Mouse (Mus musculus) forebrain, embryonic 12.5 days (tissue): Measurements from ENCODE around the gene Abcb8. TPM values are rescaled to one million over a fixed set of nuclear protein-coding genes. Genes with fewer than 3 reads are reported as not detected.
A peak's percentile ranks its signal among the peaks of the same experiment; 100 is the strongest.

Experiments used
- ATAC-seq: fragments of 200-750 bp; cut with Nextera tagmentation; 2 replicates; pipeline ENCODE4 v1.8.0; 2017; ENCODE audit warnings: moderate TSS enrichment; ENCODE audit not compliant: low FRiP score
- H3K27ac ChIP-seq: fragments of 300-500 bp; sonication (generic); 2 replicates; pipeline ENCODE4 v1.5.1; 2016; ENCODE audit warnings: mild to moderate bottlenecking
- H3K27me3 ChIP-seq: fragments of 300-500 bp; sonication (generic); 2 replicates; pipeline ENCODE4 v1.6.1; 2016; ENCODE audit warnings: mild to moderate bottlenecking
- H3K36me3 ChIP-seq: fragments of 300-500 bp; sonication (generic); replicated peaks from 2 replicates; pipeline ENCODE4 v1.6.1; 2016; ENCODE audit warnings: mild to moderate bottlenecking
- H3K4me1 ChIP-seq: fragments of 300-500 bp; sonication (generic); 2 replicates; pipeline ENCODE4 v1.6.1; 2016
- H3K4me2 ChIP-seq: fragments of 300-500 bp; sonication (generic); 2 replicates; pipeline ENCODE4 v1.6.1; 2016; ENCODE audit warnings: mild to moderate bottlenecking, moderate library complexity
- H3K4me3 ChIP-seq: fragments of 300-500 bp; sonication (generic); replicated peaks from 2 replicates; pipeline ENCODE4 v1.5.1; 2016; ENCODE audit warnings: mild to moderate bottlenecking
- H3K9ac ChIP-seq: fragments of 300-500 bp; sonication (generic); 2 replicates; pipeline ENCODE4 v1.6.1; 2016; ENCODE audit warnings: mild to moderate bottlenecking
- H3K9me3 ChIP-seq: fragments of 300-500 bp; sonication (generic); 2 replicates; pipeline ENCODE4 v1.6.1; 2016
- WGBS: fragments of 180-500 bp; shearing (Covaris S2); methylation state at CpG from one replicate; pipeline ENCODE4 v1.1.7; 2016; 5-methylcytosine and 5-hydroxymethylcytosine counted together
- polyA plus RNA-seq: library from polyadenylated mRNA; unstranded; fragments of >200 nt; fragmentation: Nextera tagmentation; extraction: Ambion mirVana; gene quantifications from 2 replicates; pipeline ENCODE4 v1.2.1, GENCODE M21; 2016

Abcb8 gene
- polyA plus RNA-seq, 1 experiment from 2014 or later: 47.4 TPM

DNA sequence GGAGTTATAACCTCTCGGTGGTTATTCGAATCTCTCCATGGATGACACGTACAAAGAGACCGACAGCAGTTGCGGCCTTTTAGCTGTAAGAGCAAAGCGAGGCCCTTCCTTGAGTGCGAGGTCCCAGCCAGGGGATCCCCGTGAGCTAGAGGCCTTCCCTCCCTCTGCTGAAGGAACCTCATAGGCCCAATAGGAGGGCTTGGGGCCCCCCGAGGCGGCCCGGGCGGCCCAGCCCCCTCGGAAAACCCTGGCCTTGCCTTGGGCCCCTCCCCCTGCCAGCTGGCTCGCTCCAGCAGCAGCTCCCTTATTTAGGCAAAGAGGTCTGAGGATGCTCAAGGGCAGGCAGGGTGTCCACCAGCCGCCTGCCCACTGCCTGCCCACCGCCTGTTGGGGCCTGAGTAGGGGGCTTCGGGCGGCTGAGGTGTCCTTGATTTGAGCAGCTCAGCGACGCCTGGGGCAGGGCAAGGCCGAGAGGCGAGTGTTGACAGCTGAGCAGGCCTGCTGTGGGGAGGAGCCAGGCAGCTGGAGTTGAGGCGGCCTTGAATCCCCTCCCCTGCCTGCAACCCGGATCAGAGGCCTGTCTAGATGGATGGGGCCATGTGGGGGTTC lies 41.1 kb upstream of the Abcb8 start:
- no peaks in the 10 kb centered on the region for H3K9me3 ChIP-seq
- H3K4me2 ChIP-seq: peak overlapping the region; percentile 98
- peaks cover 63% of the 10 kb centered on the region for H3K4me1 ChIP-seq
- peaks cover 54% of the 10 kb centered on the region for H3K27me3 ChIP-seq
- peak overlapping the region; percentile 77 for H3K4me3 ChIP-seq
- H3K9ac ChIP-seq: peak overlapping the region; percentile 89
- H3K27ac ChIP-seq: peak overlapping the region; percentile 96
- peak; percentile 50 for ATAC-seq
- 2% methylated on average over 24 of the region's 24 CpGs for WGBS
- no peaks in the 10 kb centered on the region for H3K36me3 ChIP-seq

DNA sequence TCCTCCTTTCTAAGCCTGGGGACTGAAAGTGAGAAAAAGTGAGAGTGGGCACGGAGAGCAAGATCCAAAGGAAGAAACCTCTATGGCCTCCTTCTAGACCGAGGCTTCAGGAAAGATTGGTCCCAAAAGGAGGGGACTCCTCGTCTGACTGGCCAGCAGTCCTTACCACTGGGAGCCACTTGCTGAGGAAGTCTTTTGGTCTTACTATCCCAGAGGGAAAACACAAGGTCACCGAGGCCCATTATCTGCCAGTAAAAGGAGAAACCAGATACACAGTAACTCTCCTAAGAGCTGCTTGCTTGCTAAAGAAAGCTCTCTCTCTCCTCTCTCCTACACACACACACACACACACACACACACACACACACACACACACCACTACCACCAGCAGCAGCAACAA lies 40.1 kb upstream of the Abcb8 start:
- H3K4me1 ChIP-seq: peaks cover 54% of the 10 kb centered on the region
- peak overlapping the region; percentile 96 for H3K27ac ChIP-seq
- H3K9me3 ChIP-seq: no peaks in the 10 kb centered on the region
- ATAC-seq: no peak
- no peak overlapping the region for H3K4me3 ChIP-seq
- no peak overlapping the region for H3K9ac ChIP-seq
- no peak overlapping the region for H3K4me2 ChIP-seq
- no peaks in the 10 kb centered on the region for H3K36me3 ChIP-seq
- H3K27me3 ChIP-seq: peaks cover 49% of the 10 kb centered on the region
- WGBS: 33% methylated on average over 4 of the region's 4 CpGs

DNA sequence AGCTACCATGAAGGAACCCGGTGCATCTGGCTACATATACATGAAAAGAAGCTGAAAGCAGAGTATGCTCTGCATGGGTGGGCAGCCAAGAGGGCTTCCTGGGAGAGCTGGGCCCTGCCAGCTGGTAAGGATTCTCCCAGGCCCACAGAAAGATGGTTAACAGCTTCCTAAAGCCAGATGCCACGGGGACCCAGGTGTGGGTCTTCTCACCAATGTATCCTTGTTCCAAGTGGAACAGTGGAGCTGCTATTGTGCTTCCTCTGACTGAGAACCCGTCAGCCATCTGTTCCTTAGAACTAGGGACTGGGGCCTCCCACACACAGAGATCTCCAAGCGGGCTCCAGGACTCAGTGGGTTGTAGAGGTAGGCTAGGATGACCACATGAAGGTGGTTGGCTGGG lies 36.7 kb upstream of the Abcb8 start:
- H3K27me3 ChIP-seq: peaks cover 22% of the 10 kb centered on the region
- H3K9ac ChIP-seq: no peak overlapping the region
- no peak for ATAC-seq
- H3K4me2 ChIP-seq: no peak overlapping the region
- WGBS: 56% methylated on average over 4 of the region's 4 CpGs
- no peaks in the 10 kb centered on the region for H3K36me3 ChIP-seq
- H3K27ac ChIP-seq: no peak overlapping the region
- no peak overlapping the region for H3K4me3 ChIP-seq
- no peaks in the 10 kb centered on the region for H3K9me3 ChIP-seq
- peaks cover 31% of the 10 kb centered on the region for H3K4me1 ChIP-seq

DNA sequence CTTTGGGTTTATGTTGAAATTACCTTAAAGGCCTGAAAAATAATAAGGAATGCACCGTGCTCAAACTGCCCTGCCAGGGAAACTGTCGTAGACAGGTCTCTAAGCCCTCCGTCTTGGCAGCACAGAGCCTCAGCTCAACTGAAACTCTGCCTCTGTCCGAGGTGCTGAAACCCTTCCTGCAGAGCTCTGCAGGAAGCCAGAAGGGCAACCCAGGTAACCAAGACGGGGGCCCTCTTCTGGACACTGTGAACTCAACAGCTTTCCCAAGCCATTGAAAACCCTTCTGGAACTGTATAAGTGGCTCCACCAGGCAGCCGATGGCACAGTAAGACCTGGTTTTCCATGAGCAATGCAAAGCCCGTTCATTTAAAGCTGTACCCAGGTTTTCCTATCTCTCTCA lies 36.0 kb upstream of the Abcb8 start:
- no peak overlapping the region for H3K27ac ChIP-seq
- H3K4me2 ChIP-seq: no peak overlapping the region
- H3K36me3 ChIP-seq: no peaks in the 10 kb centered on the region
- H3K27me3 ChIP-seq: peaks cover 20% of the 10 kb centered on the region
- H3K4me1 ChIP-seq: peaks cover 24% of the 10 kb centered on the region
- 13% methylated on average over 7 of the region's 7 CpGs for WGBS
- ATAC-seq: no peak
- H3K9ac ChIP-seq: no peak overlapping the region
- no peaks in the 10 kb centered on the region for H3K9me3 ChIP-seq
- no peak overlapping the region for H3K4me3 ChIP-seq

DNA sequence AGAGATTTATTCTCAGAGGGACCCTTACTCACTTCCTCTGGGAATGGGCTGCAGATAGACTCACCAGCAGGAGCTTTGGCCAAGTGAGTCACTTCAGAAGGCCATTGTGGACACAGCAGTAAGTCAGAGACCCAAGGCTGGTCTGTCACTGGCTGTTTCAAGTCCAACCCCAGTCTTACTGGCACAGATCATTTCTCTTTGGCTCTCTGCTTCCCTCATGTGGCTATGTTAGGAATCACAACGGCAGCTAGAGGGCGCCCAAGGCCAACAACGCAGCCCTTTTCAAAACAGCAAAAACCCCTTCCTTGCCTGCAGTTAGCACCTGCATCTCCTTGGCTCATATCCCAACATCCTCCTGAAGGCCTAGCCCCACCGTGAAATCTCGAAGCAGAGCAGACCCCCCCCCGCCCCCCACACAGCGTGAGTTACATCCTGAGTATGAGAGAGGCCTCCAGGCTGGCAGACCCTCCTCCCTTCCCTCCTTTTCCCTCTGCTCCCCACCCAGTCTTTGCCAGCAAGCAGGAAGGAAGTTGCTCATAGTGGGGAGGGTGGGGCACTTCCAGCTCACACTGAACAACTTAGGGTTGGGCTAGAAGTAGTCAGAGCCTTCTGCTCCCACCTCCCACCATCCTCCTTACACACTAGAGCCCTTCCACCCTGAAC lies 32.5 kb upstream of the Abcb8 start:
- Histone ChIP-seq H3K4me3 (no peak overlapping the region), H3K4me2 (no peak overlapping the region), H3K36me3 (no peaks in the 10 kb centered on the region), H3K9ac (no peak overlapping the region), H3K4me1 (peaks cover 8% of the 10 kb centered on the region), H3K9me3 (no peaks in the 10 kb centered on the region), H3K27me3 (no peaks in the 10 kb centered on the region; the same call in 1 of the 2 replicates), H3K27ac (no peak overlapping the region)
- WGBS: 3% methylated on average over 7 of the region's 7 CpGs
- ATAC-seq: peak; percentile 71

DNA sequence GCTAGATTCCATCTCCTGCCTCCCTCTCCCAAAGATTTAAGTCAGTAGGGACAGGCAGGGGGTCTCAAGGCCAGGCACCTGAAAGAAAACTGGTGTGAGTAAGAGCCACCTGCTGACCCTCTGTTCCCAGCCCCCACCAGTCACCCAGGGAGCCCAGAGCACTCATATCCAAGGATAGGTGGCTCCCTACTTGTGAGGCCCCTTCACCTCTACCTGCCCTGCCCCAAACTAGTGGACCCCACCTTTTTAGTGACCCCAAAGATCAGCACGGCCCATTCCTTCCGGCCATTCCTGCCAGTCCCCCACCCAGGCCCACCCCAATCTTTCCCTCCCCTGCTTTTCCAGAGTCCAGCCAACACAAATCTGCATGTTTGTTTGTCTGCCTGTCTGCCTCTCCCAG lies 30.0 kb upstream of the Abcb8 start:
- Histone ChIP-seq H3K27me3 (peaks cover 2% of the 10 kb centered on the region; the same call in 1 of the 2 replicates), H3K9me3 (no peaks in the 10 kb centered on the region), H3K4me1 (peaks cover 8% of the 10 kb centered on the region), H3K27ac (no peak overlapping the region), H3K9ac (no peak overlapping the region), H3K36me3 (no peaks in the 10 kb centered on the region), H3K4me3 (no peak overlapping the region), H3K4me2 (no peak overlapping the region)
- no peak for ATAC-seq
- 86% methylated on average over 2 of the region's 2 CpGs for WGBS

DNA sequence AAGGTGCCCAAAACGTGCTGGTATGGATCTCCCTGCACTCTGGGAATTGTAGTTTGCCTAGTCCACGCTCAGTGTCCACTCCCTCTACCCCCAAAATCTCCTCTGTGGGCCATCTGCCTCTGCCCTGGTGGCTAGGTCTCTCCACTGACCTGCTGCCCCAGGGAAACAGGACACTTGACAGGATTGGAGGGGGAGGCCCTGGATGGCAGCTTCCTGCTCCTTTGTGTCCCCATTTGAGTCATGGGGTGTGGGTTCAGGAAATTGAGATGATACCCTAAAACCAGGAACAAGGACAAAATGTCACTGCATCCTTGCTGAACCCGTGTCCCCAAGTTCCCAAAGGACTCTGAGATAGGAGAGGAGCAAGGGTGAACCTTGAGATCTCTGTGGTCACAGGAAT lies 29.4 kb upstream of the Abcb8 start:
- Histone ChIP-seq H3K9me3 (no peaks in the 10 kb centered on the region), H3K4me1 (peaks cover 8% of the 10 kb centered on the region), H3K27ac (no peak overlapping the region), H3K4me2 (no peak overlapping the region), H3K9ac (no peak overlapping the region), H3K36me3 (no peaks in the 10 kb centered on the region), H3K27me3 (0 out of 2 replicates have a peak, but pooled peaks cover 2% of the 10 kb centered on the region), H3K4me3 (no peak overlapping the region)
- ATAC-seq: no peak
- 57% methylated on average over 3 of the region's 3 CpGs for WGBS

DNA sequence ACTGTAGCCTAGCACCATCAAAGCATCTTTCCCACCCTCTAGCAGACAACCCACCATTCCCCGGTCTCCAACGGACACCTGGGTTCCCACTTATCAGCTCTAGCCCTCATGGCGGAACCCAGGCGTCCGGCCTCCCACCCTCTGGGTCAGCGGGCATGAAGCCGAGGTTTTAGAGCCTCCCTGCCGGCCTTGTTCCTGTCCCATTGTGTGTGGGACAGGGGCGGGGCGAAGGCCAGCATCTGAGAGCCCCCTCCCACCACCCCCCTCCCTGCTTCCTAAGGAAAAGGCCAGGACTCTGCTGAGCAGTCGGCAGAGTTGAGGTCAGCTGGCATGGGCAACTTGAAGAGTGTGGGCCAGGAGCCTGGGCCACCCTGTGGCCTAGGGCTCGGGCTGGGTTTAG lies 29.0 kb upstream of the Abcb8 start, which contains the start of gene Nos3:
Gene Nos3 (plus strand): TSS at position 303 of the 400 bp plus-strand sequence.
- no peak within 1 kb of the TSS for H3K4me3 ChIP-seq

DNA sequence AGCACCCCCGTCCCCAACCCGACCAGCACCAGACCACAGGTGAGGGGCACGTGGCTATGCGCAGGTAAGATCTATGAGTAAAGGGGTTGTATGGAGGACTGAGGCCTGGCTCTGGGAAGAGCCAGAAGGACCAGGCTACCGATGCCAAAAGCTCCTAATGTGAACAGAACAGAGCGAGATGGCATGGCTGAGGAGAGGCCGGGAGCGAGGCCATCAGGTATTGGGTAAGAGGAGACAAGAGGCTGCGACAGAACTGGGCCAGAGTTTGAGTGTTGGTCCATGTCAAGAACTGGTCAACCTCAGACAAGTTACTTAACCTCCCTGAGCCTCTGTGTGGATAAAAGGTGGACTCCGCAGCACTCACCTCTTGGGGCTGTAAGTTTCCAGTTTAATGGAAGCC lies 28.5 kb upstream of the Abcb8 start:
- Histone ChIP-seq H3K27me3 (0 out of 2 replicates have a peak, but pooled peaks cover 2% of the 10 kb centered on the region), H3K9me3 (no peaks in the 10 kb centered on the region), H3K4me2 (no peak overlapping the region), H3K4me1 (peaks cover 8% of the 10 kb centered on the region), H3K27ac (no peak overlapping the region), H3K36me3 (no peaks in the 10 kb centered on the region), H3K4me3 (no peak overlapping the region), H3K9ac (no peak overlapping the region)
- no peak for ATAC-seq
- 86% methylated on average over 10 of the region's 10 CpGs for WGBS

More for the DNA sequence above, 29.0 kb upstream of the Abcb8 start, which contains the start of gene Nos3:
- H3K9ac ChIP-seq: no peak within 1 kb of the TSS
- no peaks in the 10 kb centered on the region for H3K9me3 ChIP-seq
- H3K36me3 ChIP-seq: no peaks in the 10 kb centered on the region
- 0 out of 2 replicates have a peak, but pooled peaks cover 2% of the 10 kb centered on the region for H3K27me3 ChIP-seq
- H3K4me2 ChIP-seq: no peak within 1 kb of the TSS
- 34% methylated on average over 12 of the region's 12 CpGs for WGBS
- no peak for ATAC-seq
- H3K4me1 ChIP-seq: peaks cover 8% of the 10 kb centered on the region
- H3K27ac ChIP-seq: no peak within 1 kb of the TSS

DNA sequence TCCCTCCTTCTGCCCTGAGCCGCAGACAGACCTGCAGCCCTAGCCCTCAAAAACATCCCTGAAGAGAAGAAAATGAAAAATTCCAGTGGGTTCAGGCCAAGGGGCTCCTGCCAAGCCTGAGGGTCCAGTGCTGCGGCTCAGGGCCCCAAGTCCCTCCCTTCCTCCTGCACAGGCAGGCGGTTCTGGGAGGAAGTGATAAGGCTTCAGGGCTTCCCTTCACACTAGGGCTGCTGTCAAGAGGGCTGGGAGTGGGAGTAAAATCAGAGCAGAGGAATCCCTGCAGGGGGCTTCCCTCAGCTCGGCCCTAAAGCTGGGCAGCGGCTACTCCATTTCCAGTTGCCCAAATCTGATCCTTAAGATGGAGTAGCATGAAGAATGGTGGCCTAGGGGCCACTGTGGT lies 27.9 kb upstream of the Abcb8 start:
- H3K4me3 ChIP-seq: no peak overlapping the region
- 0 out of 2 replicates have a peak, but pooled peaks cover 2% of the 10 kb centered on the region for H3K27me3 ChIP-seq
- no peaks in the 10 kb centered on the region for H3K36me3 ChIP-seq
- H3K9me3 ChIP-seq: no peaks in the 10 kb centered on the region
- H3K4me2 ChIP-seq: no peak overlapping the region
- no peak overlapping the region for H3K9ac ChIP-seq
- ATAC-seq: no peak
- 50% methylated on average over 5 of the region's 5 CpGs for WGBS
- H3K4me1 ChIP-seq: peaks cover 8% of the 10 kb centered on the region
- H3K27ac ChIP-seq: no peak overlapping the region

DNA sequence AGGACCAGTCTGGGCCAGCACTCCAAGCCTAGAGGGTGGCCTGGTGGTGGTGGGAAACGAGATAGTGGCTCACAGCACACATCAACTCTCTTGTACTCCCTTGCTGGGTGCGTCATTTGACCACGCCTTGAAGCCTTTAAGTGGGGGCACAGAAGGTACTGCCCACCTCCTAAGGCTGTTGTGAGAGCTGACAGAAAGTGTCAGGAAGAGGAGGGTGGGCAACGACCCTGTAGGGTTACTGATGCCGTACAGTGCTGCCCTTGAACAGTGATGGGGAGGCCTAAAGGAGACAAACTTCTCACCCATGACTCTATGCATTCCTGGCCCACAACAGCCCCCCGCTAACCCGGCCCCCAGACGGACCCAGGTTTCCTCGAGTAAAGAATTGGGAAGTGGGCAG lies 27.0 kb upstream of the Abcb8 start:
- H3K27ac ChIP-seq: no peak overlapping the region
- no peak overlapping the region for H3K4me2 ChIP-seq
- H3K4me1 ChIP-seq: peaks cover 3% of the 10 kb centered on the region; the same call in 1 of the 2 replicates
- H3K36me3 ChIP-seq: no peaks in the 10 kb centered on the region
- 0 out of 2 replicates have a peak, but pooled peaks cover 2% of the 10 kb centered on the region for H3K27me3 ChIP-seq
- no peak for ATAC-seq
- WGBS: 88% methylated on average over 9 of the region's 9 CpGs
- H3K4me3 ChIP-seq: no peak overlapping the region
- no peaks in the 10 kb centered on the region for H3K9me3 ChIP-seq
- H3K9ac ChIP-seq: no peak overlapping the region

DNA sequence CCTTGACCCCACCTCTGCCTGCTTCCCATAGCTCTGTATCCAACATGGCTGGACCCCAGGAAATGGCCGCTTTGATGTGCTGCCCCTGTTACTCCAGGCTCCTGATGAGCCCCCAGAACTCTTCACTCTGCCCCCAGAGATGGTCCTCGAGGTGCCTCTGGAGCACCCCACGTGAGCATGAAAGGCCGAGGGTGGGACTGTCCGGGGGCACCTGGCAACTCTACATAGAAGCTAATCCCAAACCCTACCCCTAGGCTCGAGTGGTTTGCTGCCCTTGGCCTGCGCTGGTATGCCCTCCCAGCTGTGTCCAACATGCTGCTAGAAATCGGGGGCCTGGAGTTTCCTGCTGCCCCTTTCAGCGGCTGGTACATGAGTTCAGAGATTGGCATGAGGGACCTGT lies 23.7 kb upstream of the Abcb8 start:
- Histone ChIP-seq H3K36me3 (no peaks in the 10 kb centered on the region), H3K9me3 (no peaks in the 10 kb centered on the region), H3K4me3 (no peak overlapping the region), H3K27me3 (0 out of 2 replicates have a peak, but pooled peaks cover 2% of the 10 kb centered on the region), H3K9ac (no peak overlapping the region), H3K4me2 (no peak overlapping the region), H3K27ac (no peak overlapping the region), H3K4me1 (peaks cover 6% of the 10 kb centered on the region)
- no peak for ATAC-seq
- WGBS: 84% methylated on average over 9 of the region's 9 CpGs

DNA sequence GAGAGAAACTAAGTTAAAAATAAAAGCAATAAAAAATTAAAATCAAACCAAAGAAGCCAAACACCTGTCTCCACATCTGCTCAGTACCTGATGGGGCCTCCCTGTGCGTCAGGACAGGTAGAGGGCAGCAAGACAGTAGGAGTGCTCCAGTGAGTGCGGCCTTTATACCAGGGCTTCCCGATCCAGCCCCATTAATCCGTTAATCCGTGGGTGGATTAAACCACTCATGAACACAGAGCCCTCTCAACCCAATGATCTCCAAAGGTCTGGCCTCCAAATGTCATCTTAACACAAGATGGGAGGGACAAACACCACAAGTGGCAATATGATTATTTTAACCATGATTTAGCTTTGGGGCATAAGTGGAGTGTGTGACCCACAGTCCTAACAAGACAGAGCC lies 19.7 kb upstream of the Abcb8 start:
- H3K36me3 ChIP-seq: no peaks in the 10 kb centered on the region
- ATAC-seq: no peak
- H3K4me2 ChIP-seq: no peak overlapping the region
- no peaks in the 10 kb centered on the region for H3K9me3 ChIP-seq
- H3K4me1 ChIP-seq: peaks cover 6% of the 10 kb centered on the region
- no peak overlapping the region for H3K4me3 ChIP-seq
- no peak overlapping the region for H3K27ac ChIP-seq
- H3K9ac ChIP-seq: no peak overlapping the region
- no peaks in the 10 kb centered on the region; the same call in 1 of the 2 replicates for H3K27me3 ChIP-seq
- 66% methylated on average over 5 of the region's 5 CpGs for WGBS
